Mouse (Mus musculus) left cerebral cortex, postnatal 10 days (tissue): ENCODE data around the gene A930033H14Rik. TPM values are rescaled to one million over a fixed set of nuclear protein-coding genes. Genes with fewer than 3 reads are reported as not detected.
A peak's percentile ranks its signal among the peaks of the same experiment; 100 is the strongest.

Experiments used
- DNase-seq, 2 experiments: peaks; one replicate each; pipeline ENCODE4 v3.0.0; 2021 to 2022; ENCODE audit warnings: low spot score in 2 of 2, mixed read lengths in 1 of 2; ENCODE audit errors: extremely low spot score in 1 of 2
- intact Hi-C: fragments of 180-260 bp; cut with DNase I; formaldehyde crosslinking; loops from one replicate; pipeline ENCODE4 v1.15.1; 2025
- total RNA-seq, 2 experiments: library from RNA; stranded (reverse); gene quantifications; 2 replicates each; pipeline ENCODE4 v1.2.3; 2021

The A930033H14Rik gene
- total RNA-seq, 2 experiments from 2014 or later, result 4.4 to 5.4 TPM

GRCm38 (mm10) chr10:69208705-69209104, 4.2 kb downstream of the A930033H14Rik start:
- no peak for DNase-seq
- intact Hi-C loops, result no loop called here

- intact Hi-C loops, result no loop called here
- DNase-seq, result no peak
Measured at GRCm38 (mm10) chr10:69207981-69208630, 4.8 kb downstream of the A930033H14Rik start.

- DNase-seq, result no peak
- intact Hi-C loops, result no loop called here
Measured at GRCm38 (mm10) chr10:69207481-69207880, 5.4 kb downstream of the A930033H14Rik start.

- no peak for DNase-seq
- intact Hi-C loops, result no loop called here
Measured at GRCm38 (mm10) chr10:69206081-69206480, 6.8 kb downstream of the A930033H14Rik start.

DNA sequence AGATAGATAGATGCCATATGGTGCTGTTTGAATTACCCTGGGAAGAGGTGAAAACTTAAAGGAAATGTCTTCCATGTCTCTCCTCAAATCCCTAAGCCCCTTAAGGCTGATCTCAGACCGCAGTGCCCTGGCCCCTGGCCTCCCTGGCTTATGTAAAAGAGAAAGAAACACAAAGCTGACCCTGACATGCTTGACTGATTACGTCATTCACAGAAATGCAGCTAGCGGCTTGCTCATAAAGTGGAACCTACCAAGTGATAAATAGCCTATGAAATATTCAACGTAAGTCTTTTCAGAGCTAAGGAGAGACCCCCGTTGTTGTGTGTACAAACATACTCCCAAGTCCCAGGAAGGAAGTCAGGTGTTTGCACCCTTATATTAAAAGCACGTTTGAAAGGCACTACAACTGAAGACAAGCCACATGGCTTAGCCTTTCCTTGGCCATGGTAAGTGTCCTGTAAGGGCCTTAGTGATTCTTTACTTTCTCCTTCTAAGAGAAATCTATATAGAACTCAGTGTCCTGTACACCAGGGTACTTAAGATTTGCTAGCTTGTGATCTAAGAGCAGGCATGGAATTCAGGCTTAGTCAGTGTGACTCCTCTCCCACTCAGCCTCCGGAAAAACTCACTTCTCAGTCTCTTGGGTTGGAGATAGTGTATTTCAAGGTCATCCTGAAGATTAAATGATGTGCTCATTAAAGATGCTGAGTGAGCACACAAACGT, 8.1 kb downstream of the A930033H14Rik start:
- no peak for DNase-seq
- intact Hi-C loops, result no loop called here

DNA sequence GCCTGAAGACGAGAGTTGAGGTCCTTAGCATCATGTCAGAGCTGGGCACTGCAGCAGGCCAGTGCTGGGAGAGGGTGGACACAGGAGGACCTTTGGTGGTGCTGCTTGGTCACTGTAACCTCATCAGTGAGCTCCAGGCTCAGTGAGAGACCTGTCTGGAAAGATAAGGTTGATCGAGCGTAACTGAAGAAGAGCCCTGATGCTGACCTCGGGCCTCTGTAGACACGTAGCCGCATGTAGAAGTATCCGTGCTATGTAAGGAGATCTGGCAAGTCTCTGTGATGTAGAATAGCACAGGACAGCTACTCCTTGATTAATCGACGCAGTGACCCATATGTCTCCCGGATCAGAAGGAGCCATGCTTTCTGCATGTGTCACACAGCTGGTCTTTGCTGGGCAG, 19.2 kb downstream of the A930033H14Rik start:
- no peak for DNase-seq
- intact Hi-C loops, result no loop called here

DNA sequence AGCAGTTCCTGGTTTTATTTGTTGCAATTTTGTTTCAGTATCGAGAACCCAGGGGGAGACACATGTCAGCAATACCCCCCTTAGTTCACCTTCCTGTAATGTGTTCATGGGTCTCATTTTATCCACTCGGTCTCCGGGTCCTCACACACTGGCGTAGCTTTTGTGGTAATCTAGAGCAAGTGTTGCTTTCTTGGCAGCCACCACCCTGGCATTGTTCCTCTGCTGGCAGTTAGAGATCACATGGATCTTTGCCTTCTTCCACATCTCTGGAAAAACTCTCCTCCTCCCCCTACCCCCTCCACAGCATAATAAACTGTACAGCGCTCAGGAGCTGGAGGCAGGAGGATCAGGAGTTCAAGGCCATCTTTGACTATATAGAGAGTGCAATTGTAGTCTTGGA, 20.6 kb downstream of the A930033H14Rik start:
- intact Hi-C loops, result no loop called here
- no peak for DNase-seq

GRCm38 (mm10) chr10:69190434-69191160, 22.3 kb downstream of the A930033H14Rik start:
- intact Hi-C loops, result no loop called here
- no peak for DNase-seq

DNA sequence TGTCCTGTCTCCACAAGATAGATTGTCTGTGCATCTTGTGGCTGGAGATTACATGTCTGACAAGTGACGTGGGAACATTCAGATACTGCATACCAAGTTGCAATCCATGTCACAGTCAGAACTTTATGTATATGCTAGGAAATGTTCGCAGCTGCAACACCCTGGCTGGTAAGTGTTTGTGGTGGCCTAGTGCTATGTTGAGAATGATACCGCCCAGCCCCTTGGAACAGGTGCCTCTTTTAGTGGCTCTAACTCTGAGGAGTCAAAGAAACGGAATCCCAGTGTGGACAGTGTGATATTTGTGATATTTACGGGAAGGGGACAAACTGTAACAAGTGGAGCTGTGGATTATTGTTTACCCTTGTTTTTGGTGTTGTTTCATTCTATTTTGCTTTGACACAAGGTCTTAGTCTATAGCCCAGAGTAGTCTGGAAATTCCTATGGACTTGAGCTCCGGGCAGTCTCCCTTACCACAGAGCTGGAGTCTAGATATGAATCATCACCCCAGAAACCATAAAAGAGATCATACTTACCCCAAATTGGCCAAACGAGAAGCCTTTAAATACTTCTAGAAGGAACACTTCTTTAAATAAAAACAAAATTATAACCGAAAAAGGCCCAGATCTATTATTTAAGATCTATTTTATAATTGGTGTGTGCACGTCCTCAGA, 25.0 kb downstream of the A930033H14Rik start:
- intact Hi-C loops, result loop anchor here (5.0 kb wide), 1 partner anchor 119 kb away; no protein-coding TSS in a partner anchor
- no peak for DNase-seq

DNA sequence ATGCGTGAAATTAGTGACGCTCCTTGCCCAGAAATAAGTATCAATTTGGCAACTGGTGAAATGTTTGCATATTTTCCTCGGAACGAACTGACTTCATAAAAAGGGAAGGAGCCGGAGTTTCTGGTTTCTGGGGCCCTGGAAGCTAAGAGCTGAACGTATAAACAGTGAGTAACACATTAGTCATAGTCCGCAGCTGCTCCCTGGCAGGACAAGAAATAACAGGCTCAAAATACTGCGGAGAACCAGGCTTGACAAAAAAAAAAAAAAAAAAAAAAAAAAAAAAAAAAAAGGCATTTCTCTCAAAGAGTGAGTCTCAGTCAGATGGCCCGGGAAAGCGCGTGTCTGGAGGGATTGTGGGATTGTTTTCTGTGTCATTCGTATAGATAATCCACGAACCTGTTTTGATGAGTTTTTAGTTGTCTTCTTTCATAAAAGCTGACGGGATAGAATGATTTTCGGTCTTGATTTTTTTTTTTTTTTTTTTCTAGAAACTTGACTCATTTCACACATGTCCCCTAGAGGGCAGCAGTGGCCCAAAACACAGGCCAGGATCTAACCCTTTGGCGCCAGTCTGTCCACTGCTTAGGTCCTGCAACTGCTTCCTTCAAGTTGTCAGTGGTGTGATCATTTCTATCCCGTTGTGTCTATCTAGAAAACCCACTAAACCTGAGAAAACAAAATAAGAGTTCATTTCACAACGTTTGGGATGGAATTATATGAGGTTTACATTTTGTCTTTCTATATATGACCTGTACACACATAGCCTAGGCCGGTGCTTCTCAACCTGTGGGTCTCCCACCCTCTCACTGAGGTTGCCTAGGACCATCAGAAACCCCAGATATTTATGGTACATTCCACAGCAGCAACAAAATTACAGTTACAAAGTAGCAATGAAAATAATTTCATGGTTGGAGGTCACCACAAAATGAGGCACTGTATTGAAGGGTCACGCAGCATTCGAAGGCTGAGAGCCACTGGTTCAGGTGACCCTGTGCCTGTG, 26.7 kb downstream of the A930033H14Rik start:
- intact Hi-C loops, result loop anchor here (5.0 kb wide), 1 partner anchor 121 kb away; no protein-coding TSS in a partner anchor

GRCm38 (mm10) chr10:69185431-69185830, 27.5 kb downstream of the A930033H14Rik start:
- no peak for DNase-seq
- intact Hi-C loops, result loop anchor here (5.0 kb wide), 1 partner anchor 122 kb away; no protein-coding TSS in a partner anchor

More for the DNA sequence above, 26.7 kb downstream of the A930033H14Rik start:
- peak; percentile 34 to 70 for DNase-seq

- intact Hi-C loops, result loop anchor here (5.0 kb wide), 1 partner anchor 122 kb away; no protein-coding TSS in a partner anchor
- DNase-seq, result no peak
Measured at GRCm38 (mm10) chr10:69184903-69185302, 28.0 kb downstream of the A930033H14Rik start.

GRCm38 (mm10) chr10:69180997-69181396, 31.9 kb downstream of the A930033H14Rik start:
- DNase-seq, result no peak
- intact Hi-C loops, result no loop called here

GRCm38 (mm10) chr10:69179341-69179740, 33.6 kb downstream of the A930033H14Rik start:
- intact Hi-C loops, result no loop called here
- DNase-seq, result no peak

- intact Hi-C loops, result no loop called here
- no peak for DNase-seq
Measured at GRCm38 (mm10) chr10:69176116-69176515, 36.8 kb downstream of the A930033H14Rik start.

DNA sequence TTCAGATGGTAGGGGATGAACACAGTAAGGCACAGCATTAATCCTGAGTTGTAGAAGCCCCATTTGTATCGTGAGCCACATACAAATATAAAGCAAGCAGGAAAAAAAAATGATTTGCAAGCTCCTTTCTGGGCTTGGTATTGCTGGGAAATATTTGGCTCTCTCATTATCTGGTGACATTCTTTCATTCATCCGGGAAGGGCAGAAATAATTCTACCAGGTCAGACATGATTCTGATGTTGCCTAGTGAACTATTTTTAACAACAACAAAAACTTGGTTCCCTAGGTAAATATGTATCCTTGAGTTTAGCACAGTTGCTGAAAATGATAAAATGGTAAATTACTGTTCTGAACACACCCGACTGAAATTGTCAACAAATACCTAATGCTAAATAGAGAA, 40.5 kb downstream of the A930033H14Rik start:
- no peak for DNase-seq
- intact Hi-C loops, result no loop called here

DNA sequence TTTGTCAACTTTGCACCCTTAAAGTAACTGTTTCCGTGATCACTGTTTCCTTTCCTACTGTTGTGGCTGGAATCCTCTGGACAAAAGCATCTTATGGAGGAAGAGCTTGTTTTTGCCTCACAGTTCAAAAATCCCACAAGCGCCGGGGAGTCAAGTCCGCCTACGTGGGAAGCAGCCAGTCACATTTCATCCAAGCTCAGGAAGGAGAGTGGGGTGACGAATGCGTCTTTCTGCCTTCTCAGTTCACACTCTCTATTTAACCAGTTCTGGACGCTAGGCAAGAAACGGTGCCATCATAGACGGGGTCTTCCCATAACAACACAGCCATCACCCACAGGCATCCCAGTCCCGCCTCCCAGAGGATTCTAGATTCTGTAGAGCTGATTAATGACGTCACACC, 46.4 kb downstream of the A930033H14Rik start:
- intact Hi-C loops, result loop anchor here (10.0 kb wide), 1 partner anchor 262 kb away; no protein-coding TSS in a partner anchor
- no peak for DNase-seq

- DNase-seq, result no peak
- intact Hi-C loops, result loop anchor here (10.0 kb wide), 1 partner anchor 261 kb away; no protein-coding TSS in a partner anchor
Measured at GRCm38 (mm10) chr10:69165847-69166246, 47.1 kb downstream of the A930033H14Rik start.
